ENCODE assay signal across 9 mouse cellular contexts in genomic region chr7:134774468-134775162, GRCm38 (mm10).
A peak's percentile ranks its signal among the peaks of the same experiment; 100 is the strongest.
DNase-seq lines count a peak whose midpoint lies in the region; ATAC-seq lines count a peak whose summit lies in the region.
"Had no signal": no experiment of that assay in that cellular context is flagged by ENCODE, and none has a peak within 500 bp of the region (broad histone marks: within the 10 kb centered on the region; RNA-seq: fewer than 3 reads in every experiment).

No protein-coding gene starts in this region.

- H3K27ac ChIP-seq in forebrain, embryonic 12.5 days = peak overlapping the region; percentile 76
- H3K27ac ChIP-seq in midbrain, embryonic 15.5 days = peak overlapping the region; percentile 77

- peaks cover 19% of the 10 kb centered on the region for H3K4me1 ChIP-seq in forebrain, embryonic 12.5 days
- H3K4me1 ChIP-seq in midbrain, embryonic 15.5 days = peaks cover 34% of the 10 kb centered on the region

- no peaks in the 10 kb centered on the region for H3K9me3 ChIP-seq in forebrain, embryonic 12.5 days
- no peaks in the 10 kb centered on the region for H3K9me3 ChIP-seq in midbrain, embryonic 15.5 days

- H3K9ac ChIP-seq in forebrain, embryonic 12.5 days = no peak overlapping the region
- no peak overlapping the region; the same call in 1 of the 2 replicates for H3K9ac ChIP-seq in midbrain, embryonic 15.5 days

- no peak overlapping the region for H3K4me3 ChIP-seq in forebrain, embryonic 12.5 days (replicated peaks)
- H3K4me3 ChIP-seq in midbrain, embryonic 15.5 days = no peak overlapping the region

- ATAC-seq in forebrain, embryonic 12.5 days (ENCODE audit: low FRiP score) = peak; percentile 76
- ATAC-seq in midbrain, embryonic 15.5 days (replicated peaks) = peak; percentile 86
- no peak for ATAC-seq in monocyte, adult 5-6 weeks (replicated peaks; ENCODE audit: insufficient number of reproducible peaks, low FRiP score, low TSS enrichment, poor library complexity, severe bottlenecking)

- WGBS in forebrain, embryonic 12.5 days = 38% methylated on average over 6 of the region's 6 CpGs
- 36% methylated on average over 6 of the region's 6 CpGs for WGBS in midbrain, embryonic 15.5 days

- peak; percentile 35 for DNase-seq in Muller cell, postnatal 12 days (ENCODE audit: inconsistent ontology term)
- DNase-seq in layer of hippocampus, adult 11-12 months (ENCODE audit: low spot score) = peak; percentile 25
- DNase-seq in kidney, adult 8-10 months = no peak
- DNase-seq in adrenal gland, postnatal 25 days = no peak
- no peak for DNase-seq in cerebellum, adult 9-11 months
- DNase-seq: heart, postnatal 14 days had no signal

- H3K36me3 ChIP-seq in forebrain, embryonic 12.5 days (replicated peaks) = peaks cover 6% of the 10 kb centered on the region; the same call in 1 of the 2 replicates
- 0 out of 2 replicates have a peak, but pooled peaks cover 2% of the 10 kb centered on the region for H3K36me3 ChIP-seq in midbrain, embryonic 15.5 days (replicated peaks)

- peak overlapping the region; percentile 17; the same call in 1 of the 2 replicates for H3K4me2 ChIP-seq in forebrain, embryonic 12.5 days
- peak overlapping the region; percentile 17 for H3K4me2 ChIP-seq in midbrain, embryonic 15.5 days

- no peaks in the 10 kb centered on the region for H3K27me3 ChIP-seq in forebrain, embryonic 12.5 days
- H3K27me3 ChIP-seq in midbrain, embryonic 15.5 days (replicated peaks) = no peaks in the 10 kb centered on the region

Comparison
In these comparisons a context has a peak if more than half of its experiments do, and no peak if none do; other contexts are left out.
1. DNase-seq: peak in Muller cell, postnatal 12 days (single experiment) and layer of hippocampus, adult 11-12 months (single experiment); none in kidney, adult 8-10 months (0 of 2), adrenal gland, postnatal 25 days (single experiment) and cerebellum, adult 9-11 months (single experiment).